Mouse (Mus musculus) MEL (cell line): Measurements from ENCODE around the gene Hist2h2aa1. TPM values are rescaled to one million over a fixed set of nuclear protein-coding genes. Genes with fewer than 3 reads are reported as not detected.
A peak's percentile ranks its signal among the peaks of the same experiment; 100 is the strongest.

Experiments
- DNase-seq: peaks from one replicate; pipeline ENCODE4 v3.0.0; 2011; ENCODE audit warnings: low read depth, low spot score
- H3K27ac ChIP-seq: 2 replicates; pipeline ENCODE4 v1.5.1; 2012; ENCODE audit warnings: low read depth, mild to moderate bottlenecking, control low read depth, low read length, moderate library complexity; ENCODE audit not compliant: control insufficient read depth
- H3K27me3 ChIP-seq, 2 experiments: fragments of 150-350 bp in 1 of 2; sonication (generic) in 1 of 2; 2 replicates each; pipeline ENCODE4 v1.6.1; 2012; ENCODE audit warnings: low read length in 2 of 2, mild to moderate bottlenecking in 2 of 2, improper control_type of control experiment in 1 of 2, moderate library complexity in 1 of 2; ENCODE audit not compliant: insufficient read depth in 2 of 2, control insufficient read depth in 1 of 2
- H3K36me3 ChIP-seq, 2 experiments: 2 replicates each; pipeline ENCODE4 v1.6.1; 2012 to 2014; ENCODE audit warnings: low read length in 2 of 2, improper control_type of control experiment in 1 of 2, inconsistent platforms in 1 of 2, mild to moderate bottlenecking in 1 of 2; ENCODE audit not compliant: insufficient read depth in 2 of 2, control insufficient read depth in 1 of 2
- H3K4me1 ChIP-seq, 2 experiments: fragments of 150-350 bp in 1 of 2; sonication (generic) in 1 of 2; 2 replicates each; pipeline ENCODE4 v1.6.1; 2012; ENCODE audit warnings: low read length in 2 of 2, improper control_type of control experiment in 1 of 2, mild to moderate bottlenecking in 1 of 2; ENCODE audit not compliant: insufficient read depth in 2 of 2, control insufficient read depth in 1 of 2
- H3K4me3 ChIP-seq, 2 experiments: fragments of 150-350 bp in 1 of 2; sonication (generic) in 1 of 2; 2 replicates each; pipeline ENCODE4 v1.5.1; 2012; ENCODE audit warnings: low read depth in 2 of 2, low read length in 2 of 2, mild to moderate bottlenecking in 2 of 2, moderate library complexity in 2 of 2, control low read depth in 1 of 2, improper control_type of control experiment in 1 of 2; ENCODE audit not compliant: control insufficient read depth in 1 of 2, insufficient read depth in 1 of 2
- H3K79me2 ChIP-seq: 2 replicates; pipeline ENCODE4 v1.6.1; 2012; ENCODE audit warnings: mild to moderate bottlenecking, low read length, moderate library complexity; ENCODE audit not compliant: control insufficient read depth, poor library complexity, insufficient read depth
- H3K9ac ChIP-seq: 2 replicates; pipeline ENCODE4 v1.6.1; 2012; ENCODE audit warnings: low read depth, mild to moderate bottlenecking, control low read depth, low read length, moderate library complexity; ENCODE audit not compliant: control insufficient read depth, poor library complexity, severe bottlenecking
- H3K9me3 ChIP-seq: fragments of 150-350 bp; sonication (generic); replicated peaks from 2 replicates; pipeline ENCODE4 v1.6.1; 2012; ENCODE audit warnings: mild to moderate bottlenecking, low read length, improper control_type of control experiment, moderate library complexity; ENCODE audit not compliant: insufficient read depth
- CHD1 ChIP-seq: IDR thresholded peaks from 2 replicates; pipeline ENCODE4 v1.6.1; 2012; ENCODE audit warnings: low read depth, mild to moderate bottlenecking, inconsistent platforms, low read length, improper control_type of control experiment
- CTCF ChIP-seq, 3 experiments: IDR thresholded peaks in 2 of 3; conservative IDR thresholded peaks in 1 of 3; 2 replicates each; pipeline ENCODE4 v1.5.1; 2011 to 2012; ENCODE audit warnings: low read length in 3 of 3, low read depth in 2 of 3, mild to moderate bottlenecking in 2 of 3, improper control_type of control experiment in 1 of 3, inconsistent platforms in 1 of 3, mixed read lengths in 1 of 3, moderate library complexity in 1 of 3; ENCODE audit not compliant: control insufficient read depth in 1 of 3, insufficient read depth in 1 of 3, poor library complexity in 1 of 3, severe bottlenecking in 1 of 3
- E2F4 ChIP-seq: IDR thresholded peaks from 2 replicates; pipeline ENCODE4 v1.6.1; 2011; ENCODE audit warnings: low read depth, low read length, improper control_type of control experiment, borderline replicate concordance
- ETS1 ChIP-seq: IDR thresholded peaks from 2 replicates; pipeline ENCODE4 v1.6.1; 2012; ENCODE audit warnings: low read depth, mild to moderate bottlenecking, inconsistent platforms, low read length, improper control_type of control experiment, moderate library complexity
- GABPA ChIP-seq: IDR thresholded peaks from 2 replicates; pipeline ENCODE4 v1.6.1; 2012; ENCODE audit warnings: low read depth, mild to moderate bottlenecking, inconsistent platforms, low read length, improper control_type of control experiment, moderate library complexity
- JUND ChIP-seq: IDR thresholded peaks from 2 replicates; pipeline ENCODE4 v1.6.1; 2011; ENCODE audit warnings: low read depth, mild to moderate bottlenecking, improper control_type of control experiment, low read length
- KAT2A ChIP-seq: conservative IDR thresholded peaks from 2 replicates; pipeline ENCODE4 v1.6.1; 2012; ENCODE audit warnings: low read depth, low read length, improper control_type of control experiment, inconsistent platforms
- NRF1 ChIP-seq: IDR thresholded peaks from 2 replicates; pipeline ENCODE4 v1.6.1; 2014; ENCODE audit warnings: low read depth, mild to moderate bottlenecking, inconsistent platforms, low read length, improper control_type of control experiment, moderate library complexity; ENCODE audit not compliant: poor library complexity, insufficient read depth, severe bottlenecking
- POLR2AphosphoS2 ChIP-seq: IDR thresholded peaks from 2 replicates; pipeline ENCODE4 v1.6.1; 2011; ENCODE audit warnings: low read length, improper control_type of control experiment
- RAD21 ChIP-seq: IDR thresholded peaks from 2 replicates; pipeline ENCODE4 v1.6.1; 2011; ENCODE audit warnings: mild to moderate bottlenecking, low read depth, low read length, improper control_type of control experiment
- SIN3A ChIP-seq: IDR thresholded peaks from 2 replicates; pipeline ENCODE4 v1.6.1; 2012; ENCODE audit warnings: low read length, improper control_type of control experiment, inconsistent platforms
- SMC3 ChIP-seq: IDR thresholded peaks from 2 replicates; pipeline ENCODE4 v1.6.1; 2011; ENCODE audit warnings: low read depth, low read length, improper control_type of control experiment
- TBP ChIP-seq: IDR thresholded peaks from 2 replicates; pipeline ENCODE4 v1.8.0; 2011; ENCODE audit warnings: low read depth, low read length, improper control_type of control experiment
- UBTF ChIP-seq: IDR thresholded peaks from 2 replicates; pipeline ENCODE4 v1.6.1; 2012; ENCODE audit warnings: low read depth, mild to moderate bottlenecking, inconsistent platforms, low read length, improper control_type of control experiment, moderate library complexity, borderline replicate concordance; ENCODE audit not compliant: insufficient read depth
- USF2 ChIP-seq, 2 experiments: IDR thresholded peaks; 2 replicates each; pipeline ENCODE4 v1.6.1; 2011 to 2012; ENCODE audit warnings: improper control_type of control experiment in 2 of 2, low read length in 2 of 2, borderline replicate concordance in 1 of 2, inconsistent platforms in 1 of 2, low read depth in 1 of 2, mild to moderate bottlenecking in 1 of 2; ENCODE audit not compliant: insufficient read depth in 1 of 2
- ZKSCAN1 ChIP-seq: IDR thresholded peaks from 2 replicates; pipeline ENCODE4 v1.6.1; 2012; ENCODE audit warnings: low read depth, mild to moderate bottlenecking, inconsistent platforms, low read length, improper control_type of control experiment, moderate library complexity
- polyA plus RNA-seq, 2 experiments: library from polyadenylated mRNA; stranded (reverse) in 1 of 2; unstranded in 1 of 2; fragments of >175 nt in 1 of 2; fragments of >200 nt in 1 of 2; gene quantifications; 2 replicates each; pipeline versions ENCODE4 v1.2.1 to v1.2.4; 2012; ENCODE audit warnings: low replicate concordance in 2 of 2, low read depth in 1 of 2; ENCODE audit not compliant: insufficient read length in 2 of 2, insufficient read depth in 1 of 2, missing spikeins in 1 of 2
- total RNA-seq: library from RNA; depleted of rRNA; stranded (reverse); fragments of 300-350 nt; gene quantifications from 2 replicates; pipeline ENCODE4 v1.2.3, GENCODE M21; 2012

The Hist2h2aa1 gene
- total and polyA plus RNA-seq, 3 experiments: 1.5 to 3,456 TPM; not detected in 1

GRCm38 (mm10) chr3:96261623-96262022 is 16.3 kb downstream of the Hist2h2aa1 start:
- no peaks in the 10 kb centered on the region for H3K27me3 ChIP-seq
- H3K27ac ChIP-seq: peak overlapping the region; percentile 99
- peaks cover 0 to 45% of the 10 kb centered on the region in 2 experiments; a peak in 2 of 4 replicates for H3K36me3 ChIP-seq
- peaks cover 7% of the 10 kb centered on the region; the same call in 1 of the 2 replicates for H3K79me2 ChIP-seq
- no peak for TF ChIP-seq SIN3A
- TF ChIP-seq SMC3: no peak
- no peak for TF ChIP-seq ETS1
- TF ChIP-seq UBTF: no peak
- no peak for TF ChIP-seq CTCF (IDR thresholded peaks at IDR 0.05 in 2 of 3, conservative IDR thresholded peaks at IDR 0.05 in 1 of 3; ENCODE audit: control insufficient read depth in 1 of 3, insufficient read depth in 1 of 3, low read depth in 2 of 3, low read length in 3 of 3, poor library complexity in 1 of 3, severe bottlenecking in 1 of 3)
- TF ChIP-seq CHD1: no peak
- TF ChIP-seq RAD21: no peak
- no peak for TF ChIP-seq GABPA
- TF ChIP-seq NRF1: no peak
- no peak for TF ChIP-seq POLR2AphosphoS2
- TF ChIP-seq USF2 (IDR thresholded peaks at IDR 0.05; ENCODE audit: borderline replicate concordance in 1 of 2, insufficient read depth in 1 of 2, low read depth in 1 of 2, low read length in 2 of 2): no peak
- TF ChIP-seq TBP: no peak
- TF ChIP-seq E2F4: no peak
- no peak for TF ChIP-seq JUND
- no peak for TF ChIP-seq ZKSCAN1
- no peak for DNase-seq
- peak overlapping the region; percentile 68 for H3K9ac ChIP-seq
- peak overlapping the region in 1 of 2 experiments; percentile 37; a peak in 2 of 4 replicates for H3K4me3 ChIP-seq
- H3K9me3 ChIP-seq: no peaks in the 10 kb centered on the region
- peaks cover 5 to 47% of the 10 kb centered on the region in 2 experiments for H3K4me1 ChIP-seq

DNA sequence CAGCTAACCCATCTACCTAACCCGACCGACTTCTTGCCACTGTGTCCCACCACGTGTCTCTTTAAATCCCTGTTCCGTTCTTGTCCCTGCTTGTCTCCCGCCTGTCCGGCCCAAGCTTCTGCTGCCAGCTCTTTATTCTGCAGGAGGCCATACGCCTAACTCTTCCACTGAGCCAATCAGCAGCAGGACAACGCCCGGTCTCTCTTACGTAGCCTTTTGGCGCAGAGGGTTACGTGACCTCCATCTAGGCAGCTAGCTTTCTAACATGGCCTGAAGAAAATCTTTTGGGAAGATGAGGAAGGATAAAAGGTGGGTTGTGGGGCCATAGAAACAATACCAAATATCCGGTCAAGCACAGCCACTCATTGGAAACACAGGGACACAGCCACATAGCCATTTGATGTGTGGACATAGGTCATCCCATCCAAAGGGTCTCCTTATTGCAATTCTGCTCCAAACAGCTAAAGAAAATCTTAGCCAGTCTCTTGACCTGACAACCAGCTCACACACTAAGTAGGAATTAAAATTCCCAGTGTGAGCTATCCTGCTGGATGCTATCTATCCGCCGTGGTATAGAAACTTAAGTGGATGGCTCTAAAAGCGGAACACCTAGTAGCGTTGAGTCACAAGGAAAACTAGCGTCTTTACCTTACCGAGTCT is 17.0 kb downstream of the Hist2h2aa1 start:
- H3K4me1 ChIP-seq: peaks cover under 1 to 46% of the 10 kb centered on the region in 2 experiments; a peak in 3 of 4 replicates
- peak overlapping the region; percentile 68 for H3K9ac ChIP-seq
- H3K9me3 ChIP-seq: no peaks in the 10 kb centered on the region
- peaks cover 0 to 49% of the 10 kb centered on the region in 2 experiments; a peak in 2 of 4 replicates for H3K36me3 ChIP-seq
- H3K27me3 ChIP-seq: no peaks in the 10 kb centered on the region
- peaks cover 7% of the 10 kb centered on the region; the same call in 1 of the 2 replicates for H3K79me2 ChIP-seq
- TF ChIP-seq CTCF (IDR thresholded peaks at IDR 0.05 in 2 of 3, conservative IDR thresholded peaks at IDR 0.05 in 1 of 3; ENCODE audit: control insufficient read depth in 1 of 3, insufficient read depth in 1 of 3, low read depth in 2 of 3, low read length in 3 of 3, poor library complexity in 1 of 3, severe bottlenecking in 1 of 3): 0 out of 6 replicates have a peak, but pooled peaks of 1 of the 3 experiments have one; percentile 8
- no peak for TF ChIP-seq KAT2A
- peak overlapping the region; percentile 12 to 37 for H3K4me3 ChIP-seq
- H3K27ac ChIP-seq: peak overlapping the region; percentile 99
- DNase-seq: peak; percentile 98
